In the genomic region with DNA sequence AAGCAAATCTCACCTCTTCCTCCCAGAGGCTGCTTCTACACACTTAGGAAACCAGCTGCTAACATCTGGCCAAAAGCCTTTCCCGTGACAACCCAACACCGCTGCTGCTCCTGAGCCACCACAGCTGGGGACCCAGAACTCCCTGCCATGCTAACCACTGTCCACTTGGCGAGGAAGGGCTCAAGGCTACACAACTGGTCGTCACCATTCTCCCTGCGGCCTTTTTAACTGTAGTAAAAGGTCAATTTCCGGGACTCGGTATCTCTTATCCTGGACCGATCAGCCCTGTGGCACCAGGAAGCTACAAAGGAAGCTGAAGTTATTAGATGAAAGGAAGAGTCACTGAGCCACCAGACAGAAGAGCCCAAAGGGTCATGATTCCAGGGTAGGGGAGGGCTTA, we compare ENCODE assay signal across 11 mouse cellular contexts. TPM values are rescaled to one million over a fixed set of nuclear protein-coding genes. Genes with fewer than 3 reads are reported as not detected.
A peak's percentile ranks its signal among the peaks of the same experiment; 100 is the strongest.
DNase-seq lines count a peak whose midpoint lies in the region; ATAC-seq and TF ChIP-seq lines count a peak whose summit lies in the region.
"Had no signal": no experiment of that assay in that cellular context is flagged by ENCODE, and none has a peak within 500 bp of the region (broad histone marks: within the 10 kb centered on the region; RNA-seq: fewer than 3 reads in every experiment).

No protein-coding gene starts in this region.

- no peak overlapping the region for H3K9ac ChIP-seq in lung, embryonic 15.5 days
- 0 out of 2 replicates have a peak overlapping the region, but pooled peaks have one; percentile 10 for H3K9ac ChIP-seq in intestine, embryonic 16.5 days (ENCODE audit: low read depth, low read length)
- H3K9ac ChIP-seq in stomach, embryonic 16.5 days (ENCODE audit: low read length), result no peak overlapping the region
- H3K9ac ChIP-seq: embryonic facial prominence, embryonic 13.5 days; limb, embryonic 12.5 days had no signal

- intact Hi-C loops in gastrocnemius, adult 2 months (cut with DNase I), result no loop called here
- intact Hi-C loops in gastrocnemius, postnatal 14 days (cut with DNase I; ENCODE audit: low total_unique reads), result no loop called here

- DNase-seq in gastrocnemius, adult 2 months, result no peak
- no peak for DNase-seq in gastrocnemius, postnatal 14 days
- DNase-seq in lung, adult 2 months, result no peak
- DNase-seq in gastrocnemius, postnatal 4 days (ENCODE audit: low spot score in 2 of 2), result no peak

- H3K4me3 ChIP-seq in gastrocnemius, adult 2 months, result 0 out of 2 replicates have a peak overlapping the region, but pooled peaks have one; percentile 7
- H3K4me3 ChIP-seq in lung, embryonic 15.5 days, result no peak overlapping the region
- no peak overlapping the region for H3K4me3 ChIP-seq in lung, adult 2 months (replicated peaks; ENCODE audit: extremely low read depth, low read depth, low read length)
- H3K4me3 ChIP-seq in intestine, embryonic 16.5 days (ENCODE audit: low read length), result no peak overlapping the region
- H3K4me3 ChIP-seq in stomach, embryonic 16.5 days (replicated peaks; ENCODE audit: low read length), result no peak overlapping the region
- H3K4me3 ChIP-seq: embryonic facial prominence, embryonic 13.5 days; limb, embryonic 12.5 days had no signal

- H3K27ac ChIP-seq in gastrocnemius, adult 2 months, result peak overlapping the region; percentile 44
- H3K27ac ChIP-seq in lung, embryonic 15.5 days, result peak overlapping the region; percentile 56; the same call in 1 of the 2 replicates
- H3K27ac ChIP-seq in intestine, embryonic 16.5 days (ENCODE audit: low read length), result peak overlapping the region; percentile 75
- peak overlapping the region; percentile 36 for H3K27ac ChIP-seq in stomach, embryonic 16.5 days (ENCODE audit: low read length)
- H3K27ac ChIP-seq: embryonic facial prominence, embryonic 13.5 days; limb, embryonic 12.5 days had no signal

- no peak for TF ChIP-seq POLR2A in lung, adult 2 months (IDR thresholded peaks at IDR 0.05; ENCODE audit: borderline replicate concordance, extremely low read depth, low read depth, low read length)

- no peak overlapping the region for H3K4me2 ChIP-seq in lung, embryonic 15.5 days
- no peak overlapping the region for H3K4me2 ChIP-seq in intestine, embryonic 16.5 days (ENCODE audit: low read depth, low read length)
- H3K4me2 ChIP-seq in stomach, embryonic 16.5 days (ENCODE audit: low read depth, low read length), result no peak overlapping the region
- H3K4me2 ChIP-seq: embryonic facial prominence, embryonic 13.5 days; limb, embryonic 12.5 days had no signal

- no peaks in the 10 kb centered on the region for H3K36me3 ChIP-seq in lung, embryonic 15.5 days
- H3K36me3 ChIP-seq in intestine, embryonic 16.5 days (ENCODE audit: control insufficient read depth, insufficient read depth, low read length), result no peaks in the 10 kb centered on the region
- H3K36me3 ChIP-seq in stomach, embryonic 16.5 days (ENCODE audit: control insufficient read depth, insufficient read depth, low read length), result no peaks in the 10 kb centered on the region
- H3K36me3 ChIP-seq: embryonic facial prominence, embryonic 13.5 days; limb, embryonic 12.5 days had no signal

- no peak; the same call in 1 of the 2 replicates for ATAC-seq in lung, embryonic 15.5 days (ENCODE audit: borderline replicate concordance, extremely low read depth, low FRiP score, low TSS enrichment)
- peak; percentile 39; the same call in 1 of the 2 replicates for ATAC-seq in intestine, embryonic 16.5 days
- ATAC-seq in stomach, embryonic 16.5 days (ENCODE audit: insufficient read depth, low FRiP score), result no peak
- no peak for ATAC-seq in erythroid progenitor cell, adult 5-6 weeks (replicated peaks; ENCODE audit: low FRiP score, poor library complexity, severe bottlenecking)
- ATAC-seq: CD4-positive, CD25-positive, alpha-beta regulatory T cell, adult 4 months had no signal

- no peak for TF ChIP-seq CTCF in gastrocnemius, adult 2 months (IDR thresholded peaks at IDR 0.05)
- no peak for TF ChIP-seq CTCF in lung, adult 2 months (IDR thresholded peaks at IDR 0.05; ENCODE audit: insufficient read depth, low read length)

- no peaks in the 10 kb centered on the region for H3K9me3 ChIP-seq in lung, embryonic 15.5 days
- H3K9me3 ChIP-seq in intestine, embryonic 16.5 days (ENCODE audit: control insufficient read depth, low read length), result no peaks in the 10 kb centered on the region
- H3K9me3 ChIP-seq in stomach, embryonic 16.5 days (replicated peaks; ENCODE audit: control insufficient read depth, low read length), result no peaks in the 10 kb centered on the region
- H3K9me3 ChIP-seq: embryonic facial prominence, embryonic 13.5 days; limb, embryonic 12.5 days had no signal

- peaks cover 60% of the 10 kb centered on the region for H3K4me1 ChIP-seq in lung, embryonic 15.5 days
- H3K4me1 ChIP-seq in lung, adult 2 months (ENCODE audit: control insufficient read depth, insufficient read depth, low read length), result peaks cover 48% of the 10 kb centered on the region
- H3K4me1 ChIP-seq in intestine, embryonic 16.5 days (ENCODE audit: control insufficient read depth, insufficient read depth, low read length), result peaks cover 50% of the 10 kb centered on the region
- H3K4me1 ChIP-seq in stomach, embryonic 16.5 days (ENCODE audit: control insufficient read depth, insufficient read depth, low read length), result peaks cover 31% of the 10 kb centered on the region

- no peaks in the 10 kb centered on the region for H3K27me3 ChIP-seq in lung, embryonic 15.5 days
- H3K27me3 ChIP-seq in intestine, embryonic 16.5 days (replicated peaks; ENCODE audit: control insufficient read depth, insufficient read depth, low read length), result no peaks in the 10 kb centered on the region
- H3K27me3 ChIP-seq in stomach, embryonic 16.5 days (ENCODE audit: control insufficient read depth, insufficient read depth, low read length), result no peaks in the 10 kb centered on the region
- H3K27me3 ChIP-seq: embryonic facial prominence, embryonic 13.5 days; limb, embryonic 12.5 days had no signal

- 49% methylated on average over 8 of the region's 8 CpGs for WGBS in lung, embryonic 15.5 days
- WGBS in lung, adult 2 months, result 39% methylated on average over 8 of the region's 8 CpGs
- WGBS in intestine, embryonic 16.5 days, result 48% methylated on average over 8 of the region's 8 CpGs
- 49% methylated on average over 8 of the region's 8 CpGs for WGBS in stomach, embryonic 16.5 days

RNA-seq across cellular contexts. Expression of a gene that starts 22.8 kb away (rescaled TPM):
- total RNA-seq in gastrocnemius, adult 2 months (2021), result 100 to 1,000 TPM; 158 to 227 TPM
- total RNA-seq in gastrocnemius, postnatal 14 days (2021), result 100 to 1,000 TPM in 1 of 2 experiments, 10 to 100 TPM in 1; 59.4 to 109 TPM
- polyA plus RNA-seq in lung, embryonic 15.5 days (2015; fragmentation: Nextera tagmentation; extraction: Ambion mirVana), result 44.8 and 45.6 TPM in 2 replicates
- polyA plus RNA-seq in lung, adult 2 months (2012; rRNA removed), result 26.4 and 43.4 TPM in 2 replicates
- polyA plus RNA-seq in intestine, embryonic 16.5 days (2015; fragmentation: Nextera tagmentation; extraction: Ambion mirVana), result 80.0 and 84.3 TPM in 2 replicates
- polyA plus RNA-seq in stomach, embryonic 16.5 days (2015; fragmentation: Nextera tagmentation; extraction: Ambion mirVana), result 106 and 114 TPM in 2 replicates
- 87.9 and 106 TPM in 2 replicates for total RNA-seq in erythroid progenitor cell, adult 5-6 weeks (2015; ENCODE audit: low replicate concordance)
- 163 and 167 TPM in 2 replicates for total RNA-seq in erythroid progenitor cell, adult 5-6 weeks (2017; ENCODE audit: low replicate concordance)
- 100 to 1,000 TPM; 114 to 144 TPM for total RNA-seq in gastrocnemius, postnatal 4 days (2021)
